Mouse (Mus musculus): Measurements from ENCODE around the gene Vmn1r172. TPM values are rescaled to one million over a fixed set of nuclear protein-coding genes. Genes with fewer than 3 reads are reported as not detected.
"Not testable (repeated sequence)": the region's sequence is repeated elsewhere in the genome, so short reads cannot be mapped to it uniquely, and the experiment has no call there.

Gene Vmn1r172
- not detected in 2 replicates for polyA plus RNA-seq (2014; fragmentation: Nextera tagmentation; extraction: Ambion mirVana)

- Histone ChIP-seq H3K36me3 (ENCODE audit: insufficient read depth) (no peaks in the 10 kb centered on the region), H3K27me3 (ENCODE audit: insufficient read depth, low read length) (no peaks in the 10 kb centered on the region), H3K4me2 (no peak within 1 kb of the TSS), H3K4me1 (ENCODE audit: insufficient read depth) (no peaks in the 10 kb centered on the region), H3K4me3 (ENCODE audit: low read depth, low read length) (no peak within 1 kb of the TSS), H3K9ac (no peak within 1 kb of the TSS), H3K27ac (ENCODE audit: low read depth) (no peak within 1 kb of the TSS), H3K9me3 (ENCODE audit: low read depth, low read length) (no peaks in the 10 kb centered on the region)
- WGBS = 69% methylated on average over 2 of the region's 2 CpGs
- no peak for TF ChIP-seq CTCF (IDR thresholded peaks at IDR 0.05; ENCODE audit: low read depth)
- DNase-seq (no peak), ATAC-seq (ENCODE audit: insufficient read depth) (no peak)
These were observed at the start of gene Vmn1r172 for GRCm38 (mm10) chr7:23658016-23658415. Vmn1r172 (plus strand) TSS chr7:23658316.

GRCm38 (mm10) chr7:23630422-23630821 is 27.7 kb upstream of the Vmn1r172 start, which contains the start of gene Vmn1r171:
Vmn1r171 (plus strand) TSS chr7:23630722.
- Histone ChIP-seq H3K4me1 (ENCODE audit: insufficient read depth) (no peaks in the 10 kb centered on the region), H3K27ac (ENCODE audit: low read depth) (no peak within 1 kb of the TSS), H3K9me3 (ENCODE audit: low read depth, low read length) (no peaks in the 10 kb centered on the region), H3K36me3 (ENCODE audit: insufficient read depth) (no peaks in the 10 kb centered on the region), H3K4me2 (no peak within 1 kb of the TSS), H3K9ac (no peak within 1 kb of the TSS), H3K27me3 (ENCODE audit: insufficient read depth, low read length) (no peaks in the 10 kb centered on the region), H3K4me3 (ENCODE audit: low read depth, low read length) (no peak within 1 kb of the TSS)
- DNase-seq (no peak), ATAC-seq (ENCODE audit: insufficient read depth) (no peak)
- no peak for TF ChIP-seq CTCF (IDR thresholded peaks at IDR 0.05; ENCODE audit: low read depth)

GRCm38 (mm10) chr7:23700403-23700802 is 42.3 kb downstream of the Vmn1r172 start, which contains the start of gene Vmn1r173:
Vmn1r173 (plus strand) TSS chr7:23700703.
- H3K27ac ChIP-seq (ENCODE audit: low read depth); H3K4me2 ChIP-seq; H3K27me3 ChIP-seq (ENCODE audit: insufficient read depth, low read length); H3K9me3 ChIP-seq (ENCODE audit: low read depth, low read length); H3K9ac ChIP-seq; H3K36me3 ChIP-seq (ENCODE audit: insufficient read depth); H3K4me3 ChIP-seq (ENCODE audit: low read depth, low read length); DNase-seq; ATAC-seq (ENCODE audit: insufficient read depth); H3K4me1 ChIP-seq (ENCODE audit: insufficient read depth): not testable (repeated sequence)
- 40% methylated on average over 1 of the region's 1 CpGs for WGBS

Other genes starting within 250 kb of the Vmn1r172 start
- not detected in 2 replicates for gene Vmn1r167, start 151.1 kb upstream of the Vmn1r172 start, polyA plus RNA-seq (2014; fragmentation: Nextera tagmentation; extraction: Ambion mirVana)
- not detected in 2 replicates for gene Vmn1r168, start 118.6 kb upstream of the Vmn1r172 start, polyA plus RNA-seq (2014; fragmentation: Nextera tagmentation; extraction: Ambion mirVana)
- not detected in 2 replicates for gene Vmn1r169, start 82.8 kb upstream of the Vmn1r172 start, polyA plus RNA-seq (2014; fragmentation: Nextera tagmentation; extraction: Ambion mirVana)
- not detected in 2 replicates for gene Vmn1r170, start 52.1 kb upstream of the Vmn1r172 start, polyA plus RNA-seq (2014; fragmentation: Nextera tagmentation; extraction: Ambion mirVana)
- gene Vmn1r171, start 27.6 kb upstream of the Vmn1r172 start, polyA plus RNA-seq (2014; fragmentation: Nextera tagmentation; extraction: Ambion mirVana) = not detected in 2 replicates
- not detected in 2 replicates for gene Vmn1r173, start 42.4 kb downstream of the Vmn1r172 start, polyA plus RNA-seq (2014; fragmentation: Nextera tagmentation; extraction: Ambion mirVana)
- not detected in 2 replicates for gene Vmn1r174, start 94.0 kb downstream of the Vmn1r172 start, polyA plus RNA-seq (2014; fragmentation: Nextera tagmentation; extraction: Ambion mirVana)
- not detected in 2 replicates for gene Vmn1r175, start 152.3 kb downstream of the Vmn1r172 start, polyA plus RNA-seq (2014; fragmentation: Nextera tagmentation; extraction: Ambion mirVana)
- not detected in 2 replicates for gene Vmn1r176, start 179.1 kb downstream of the Vmn1r172 start, polyA plus RNA-seq (2014; fragmentation: Nextera tagmentation; extraction: Ambion mirVana)
- gene Vmn1r177, start 208.1 kb downstream of the Vmn1r172 start, polyA plus RNA-seq (2014; fragmentation: Nextera tagmentation; extraction: Ambion mirVana) = not detected in 2 replicates
- gene Vmn1r178, start 233.7 kb downstream of the Vmn1r172 start, polyA plus RNA-seq (2014; fragmentation: Nextera tagmentation; extraction: Ambion mirVana) = not detected in 2 replicates

Measured in lung, embryonic 14.5 days (tissue).